Mouse (Mus musculus) forebrain, embryonic 16.5 days (tissue): ENCODE results near the gene Tmem184a. TPM values are rescaled to one million over a fixed set of nuclear protein-coding genes. Genes with fewer than 3 reads are reported as not detected.

Source experiments
- ATAC-seq: fragments of 200-750 bp; cut with Nextera tagmentation; 2 replicates; pipeline ENCODE4 v1.8.0; 2017; ENCODE audit warnings: mild to moderate bottlenecking, moderate library complexity
- H3K27ac ChIP-seq: fragments of 300-500 bp; sonication (generic); 2 replicates; pipeline ENCODE4 v1.5.1; 2014; ENCODE audit warnings: low read length, control low read depth
- H3K27me3 ChIP-seq: fragments of 300-500 bp; sonication (generic); replicated peaks from 2 replicates; pipeline ENCODE4 v1.6.1; 2014; ENCODE audit warnings: low read length; ENCODE audit not compliant: control insufficient read depth, insufficient read depth
- H3K36me3 ChIP-seq: fragments of 300-500 bp; sonication (generic); 2 replicates; pipeline ENCODE4 v1.6.1; 2014; ENCODE audit not compliant: control insufficient read depth, insufficient read depth
- H3K4me1 ChIP-seq: fragments of 300-500 bp; sonication (generic); replicated peaks from 2 replicates; pipeline ENCODE4 v1.6.1; 2014; ENCODE audit warnings: low read length; ENCODE audit not compliant: control insufficient read depth, insufficient read depth
- H3K4me2 ChIP-seq: fragments of 300-500 bp; sonication (generic); 2 replicates; pipeline ENCODE4 v1.6.1; 2014; ENCODE audit warnings: mild to moderate bottlenecking, low read length, control low read depth
- H3K4me3 ChIP-seq: fragments of 300-500 bp; sonication (generic); replicated peaks from 2 replicates; pipeline ENCODE4 v1.5.1; 2014; ENCODE audit warnings: mild to moderate bottlenecking, low read length, control low read depth
- H3K9ac ChIP-seq: fragments of 300-500 bp; sonication (generic); replicated peaks from 2 replicates; pipeline ENCODE4 v1.6.1; 2014; ENCODE audit warnings: low read depth, low read length, control low read depth
- H3K9me3 ChIP-seq: fragments of 300-500 bp; sonication (generic); 2 replicates; pipeline ENCODE4 v1.6.1; 2016; ENCODE audit warnings: low read length; ENCODE audit not compliant: control insufficient read depth
- WGBS: fragments of 180-500 bp; shearing (Covaris S2); extraction: QIAGEN DNeasy Blood & Tissue Kit; methylation state at CpG from one replicate; pipeline ENCODE4 v1.1.7; 2014; 5-methylcytosine and 5-hydroxymethylcytosine counted together
- polyA plus RNA-seq: library from polyadenylated mRNA; unstranded; fragments of >200 nt; fragmentation: Nextera tagmentation; extraction: Ambion mirVana; gene quantifications from 2 replicates; pipeline ENCODE4 v1.2.1, GENCODE M21; 2015

Gene Tmem184a
- polyA plus RNA-seq, 1 experiment from 2014 or later, result 0.29 TPM

- peak overlapping the region; percentile 79 for H3K4me2 ChIP-seq
Observed at GRCm38 (mm10) chr5:139797473-139798167, 22.1 kb downstream of the Tmem184a start.

GRCm38 (mm10) chr5:139796900-139797299 is 22.8 kb downstream of the Tmem184a start:
- Histone ChIP-seq H3K27ac (peak overlapping the region; percentile 93), H3K4me1 (peaks cover 48% of the 10 kb centered on the region), H3K4me2 (peak overlapping the region; percentile 79), H3K9ac (no peak overlapping the region; the same call in 1 of the 2 replicates), H3K9me3 (no peaks in the 10 kb centered on the region), H3K4me3 (no peak overlapping the region), H3K36me3 (peaks cover 3% of the 10 kb centered on the region; the same call in 1 of the 2 replicates), H3K27me3 (no peaks in the 10 kb centered on the region)
- ATAC-seq, result peak; percentile 26
- 10% methylated on average over 13 of the region's 13 CpGs for WGBS

More at GRCm38 (mm10) chr5:139797473-139798167, 22.1 kb downstream of the Tmem184a start:
- Histone ChIP-seq H3K4me3 (peak overlapping the region; percentile 42), H3K9me3 (no peaks in the 10 kb centered on the region), H3K36me3 (peaks cover 3% of the 10 kb centered on the region; the same call in 1 of the 2 replicates), H3K4me1 (peaks cover 40% of the 10 kb centered on the region), H3K27me3 (no peaks in the 10 kb centered on the region), H3K9ac (peak overlapping the region; percentile 68), H3K27ac (peak overlapping the region; percentile 93)
- peak; percentile 86 for ATAC-seq
- 15% methylated on average over 11 of the region's 11 CpGs for WGBS

- Histone ChIP-seq H3K27ac (no peak overlapping the region), H3K4me3 (no peak overlapping the region), H3K4me1 (peaks cover 52% of the 10 kb centered on the region), H3K4me2 (no peak overlapping the region), H3K36me3 (peaks cover 3% of the 10 kb centered on the region; the same call in 1 of the 2 replicates), H3K9ac (no peak overlapping the region), H3K9me3 (no peaks in the 10 kb centered on the region), H3K27me3 (no peaks in the 10 kb centered on the region)
- ATAC-seq, result no peak
- WGBS, result 74% methylated on average over 9 of the region's 9 CpGs
Observed at GRCm38 (mm10) chr5:139796001-139796620, 23.6 kb downstream of the Tmem184a start.

GRCm38 (mm10) chr5:139794938-139795337 is 24.8 kb downstream of the Tmem184a start:
- WGBS, result 69% methylated on average over 10 of the region's 10 CpGs
- Histone ChIP-seq H3K4me1 (peaks cover 56% of the 10 kb centered on the region), H3K4me3 (no peak overlapping the region), H3K27me3 (no peaks in the 10 kb centered on the region), H3K27ac (no peak overlapping the region), H3K9me3 (no peaks in the 10 kb centered on the region), H3K36me3 (no peaks in the 10 kb centered on the region), H3K9ac (no peak overlapping the region), H3K4me2 (no peak overlapping the region)
- no peak for ATAC-seq

GRCm38 (mm10) chr5:139794137-139794536 is 25.6 kb downstream of the Tmem184a start:
- Histone ChIP-seq H3K4me1 (peaks cover 54% of the 10 kb centered on the region), H3K4me2 (no peak overlapping the region)

GRCm38 (mm10) chr5:139793338-139794089 is 26.2 kb downstream of the Tmem184a start:
- Histone ChIP-seq H3K9me3 (no peaks in the 10 kb centered on the region), H3K4me2 (no peak overlapping the region), H3K27ac (no peak overlapping the region), H3K27me3 (no peaks in the 10 kb centered on the region), H3K4me3 (no peak overlapping the region), H3K4me1 (peaks cover 48% of the 10 kb centered on the region), H3K9ac (no peak overlapping the region), H3K36me3 (no peaks in the 10 kb centered on the region)
- ATAC-seq, result no peak
- 69% methylated on average over 11 of the region's 11 CpGs for WGBS

More at GRCm38 (mm10) chr5:139794137-139794536, 25.6 kb downstream of the Tmem184a start:
- Histone ChIP-seq H3K4me3 (no peak overlapping the region), H3K9ac (no peak overlapping the region), H3K27me3 (no peaks in the 10 kb centered on the region), H3K36me3 (no peaks in the 10 kb centered on the region), H3K27ac (no peak overlapping the region), H3K9me3 (no peaks in the 10 kb centered on the region)
- ATAC-seq, result no peak
- WGBS, result 88% methylated on average over 5 of the region's 5 CpGs

- Histone ChIP-seq H3K27ac (no peak overlapping the region), H3K4me3 (no peak overlapping the region), H3K4me2 (no peak overlapping the region), H3K9me3 (no peaks in the 10 kb centered on the region), H3K36me3 (no peaks in the 10 kb centered on the region), H3K4me1 (peaks cover 42% of the 10 kb centered on the region), H3K27me3 (no peaks in the 10 kb centered on the region), H3K9ac (no peak overlapping the region)
- ATAC-seq, result no peak
- WGBS, result 62% methylated on average over 3 of the region's 3 CpGs
Observed at GRCm38 (mm10) chr5:139792966-139793337, 26.8 kb downstream of the Tmem184a start.

- 15% methylated on average over 11 of the region's 11 CpGs for WGBS
- H3K4me2 ChIP-seq, result peak overlapping the region; percentile 100
- no peaks in the 10 kb centered on the region for H3K9me3 ChIP-seq
- peak overlapping the region; percentile 82 for H3K9ac ChIP-seq
- no peak overlapping the region for H3K27ac ChIP-seq
- H3K4me1 ChIP-seq, result peaks cover 35% of the 10 kb centered on the region
- no peaks in the 10 kb centered on the region for H3K27me3 ChIP-seq
- peak overlapping the region; percentile 87 for H3K4me3 ChIP-seq
- H3K36me3 ChIP-seq, result no peaks in the 10 kb centered on the region
- no peak for ATAC-seq
Observed at GRCm38 (mm10) chr5:139792159-139792775, 27.4 kb downstream of the Tmem184a start.
